Mouse (Mus musculus) olfactory bulb, adult 2 months (tissue): ENCODE measurements at regions not wholly inside any gene's neighbourhood (a gene's known extent, or its start where the extent isn't known, plus 50 kb on each side); places are given as distances from the start of the nearest gene placed in this dataset.

Experiments
- CTCF ChIP-seq: fragments of 200-500 bp; IDR thresholded peaks from 2 replicates; pipeline ENCODE4 v1.5.1; 2012; ENCODE audit warnings: low read depth, mild to moderate bottlenecking, low read length, moderate library complexity; ENCODE audit not compliant: insufficient read depth
- POLR2A ChIP-seq: fragments of 200-500 bp; IDR thresholded peaks from 2 replicates; pipeline ENCODE4 v1.6.1; 2012; ENCODE audit warnings: mild to moderate bottlenecking, low read depth, low read length, moderate library complexity; ENCODE audit not compliant: insufficient read depth

GRCm38 (mm10) chr14:105736352-105736751 lies 160.3 kb downstream of the Spry2 start:
- no peak for TF ChIP-seq CTCF
- no peak for TF ChIP-seq POLR2A
